Mouse (Mus musculus) mesoderm, embryonic 11.5 days (tissue): ENCODE measurements around the gene Cdc42ep1.

Experiments used
- DNase-seq: peaks from one replicate; pipeline ENCODE4 v3.0.0-alpha.2; 2012; ENCODE audit warnings: low read depth, low spot score

Cdc42ep1 gene

DNA sequence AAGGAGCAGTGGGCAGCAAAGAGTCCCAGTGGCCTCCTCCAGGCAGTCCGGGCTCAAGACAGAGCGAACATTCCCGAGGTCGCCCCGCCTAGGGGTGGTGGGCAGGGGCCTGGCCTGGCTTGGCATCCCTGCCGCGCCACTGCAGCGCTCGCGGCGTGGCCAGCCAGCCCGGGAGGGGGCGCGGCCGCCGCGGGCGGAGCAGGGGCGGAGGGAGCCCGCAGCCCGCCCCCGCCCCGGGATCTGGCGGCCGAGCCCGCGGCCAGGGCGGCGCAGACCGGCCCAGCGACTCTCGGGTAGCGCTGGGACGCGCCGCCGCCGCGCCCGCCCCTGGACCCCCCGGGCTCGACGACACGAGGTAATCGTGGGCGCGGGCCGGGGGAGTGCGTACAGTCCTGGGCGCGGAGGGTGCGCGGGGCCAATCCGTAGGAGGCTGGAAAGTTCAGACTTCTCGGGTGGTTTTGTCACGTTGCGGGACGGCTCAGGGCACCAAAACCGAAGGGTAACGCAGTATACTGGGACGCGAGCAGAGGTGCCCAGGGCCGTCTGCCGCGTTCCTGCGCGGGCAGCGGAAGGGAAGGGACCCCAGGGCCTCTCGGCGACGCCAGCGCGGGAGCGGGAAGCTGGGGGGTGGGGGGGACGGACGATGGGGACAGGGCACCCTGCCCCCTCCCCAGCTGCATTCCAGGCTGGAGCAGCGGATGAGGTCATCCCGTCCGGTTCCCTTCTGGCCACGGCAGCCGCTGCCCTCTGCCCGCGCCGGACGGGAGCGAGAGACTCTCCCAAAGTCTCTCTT lies at the start of gene Cdc42ep1:
Gene Cdc42ep1 (plus strand): TSS at position 254 of the 793 bp plus-strand sequence.
- no peak for DNase-seq

GRCm38 (mm10) chr15:78796196-78797059 lies 46.0 kb upstream of the Cdc42ep1 start:
- peak; percentile 58 for DNase-seq

DNA sequence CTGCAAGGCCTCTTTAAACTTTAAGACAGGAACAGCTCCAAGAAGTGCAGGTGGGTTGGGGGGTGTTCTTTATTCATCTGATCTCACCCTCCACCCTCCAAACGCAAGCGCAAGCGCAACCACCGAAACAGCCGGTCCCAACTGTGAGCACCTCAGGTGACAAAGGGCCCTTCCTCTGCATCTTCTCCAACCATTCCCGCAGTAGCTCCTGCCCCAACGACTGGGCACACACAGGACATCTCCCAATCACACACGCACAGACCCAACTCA lies 45.4 kb upstream of the Cdc42ep1 start:
- DNase-seq: no peak

DNA sequence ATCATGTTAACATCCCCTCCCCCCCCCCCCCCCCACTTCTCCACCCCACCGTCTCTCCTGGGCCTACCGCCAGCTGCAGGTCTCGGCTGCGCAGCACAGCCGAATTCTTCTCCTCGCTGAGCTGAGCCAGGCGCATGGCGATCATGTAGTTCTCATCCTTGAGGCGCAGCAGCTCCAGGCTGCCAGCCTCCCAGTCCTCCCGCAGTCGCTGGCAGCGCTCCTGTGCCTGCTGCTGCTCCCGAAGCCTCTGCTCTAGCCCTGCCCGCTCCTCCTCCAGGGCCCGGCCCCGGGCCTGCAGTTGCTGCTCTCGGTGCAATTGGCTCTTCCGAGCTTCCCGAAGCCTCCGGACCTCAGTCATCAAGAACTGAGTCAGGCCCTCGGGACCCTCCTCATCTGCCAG lies 43.4 kb upstream of the Cdc42ep1 start:
- no peak for DNase-seq

DNA sequence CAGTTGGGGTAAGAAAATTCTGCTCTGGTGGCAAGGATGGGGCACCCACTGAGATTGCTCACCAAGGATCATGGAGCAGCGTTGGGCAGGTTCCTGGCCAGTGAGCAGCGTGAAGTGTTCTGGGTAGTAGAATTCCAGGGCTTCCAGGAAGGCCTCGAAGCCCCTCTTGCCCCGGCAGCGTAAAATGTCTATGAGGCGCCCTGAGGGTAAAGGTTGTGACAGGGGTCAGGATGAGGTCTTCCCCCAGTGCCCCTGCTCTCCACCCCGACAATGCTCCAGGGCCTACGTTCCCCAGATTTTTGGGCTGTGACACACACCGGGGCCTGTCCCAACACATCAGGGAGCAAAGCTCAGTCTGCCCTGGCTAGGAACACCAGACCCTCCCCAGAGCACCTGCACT lies 40.9 kb upstream of the Cdc42ep1 start:
- DNase-seq: no peak

GRCm38 (mm10) chr15:78801971-78802741 lies 40.3 kb upstream of the Cdc42ep1 start:
- no peak for DNase-seq

- peak; percentile 36 for DNase-seq
Observed at GRCm38 (mm10) chr15:78802776-78803391, 39.5 kb upstream of the Cdc42ep1 start, which contains the start of gene Card10. Gene Card10 (minus strand): TSS chr15:78803042.

DNA sequence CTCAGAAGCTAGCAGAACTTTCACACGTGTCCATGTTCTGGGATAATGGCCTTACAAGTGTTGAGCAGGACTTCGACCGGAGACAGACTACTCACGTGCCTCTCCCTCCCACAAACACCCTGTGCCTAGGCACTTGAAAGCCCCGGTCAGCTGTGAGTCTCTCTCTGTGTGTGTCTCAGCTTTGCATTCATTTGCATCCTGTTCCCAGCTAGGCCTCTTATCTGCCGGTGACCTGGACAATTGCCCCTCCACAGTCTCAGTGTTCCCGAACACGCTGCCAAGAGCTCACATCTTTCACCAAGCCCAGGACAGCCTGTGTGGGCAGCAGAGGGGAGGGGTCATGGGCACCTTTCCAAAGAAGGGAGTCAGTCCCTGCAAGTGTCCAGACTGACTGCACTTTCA lies 38.9 kb upstream of the Cdc42ep1 start:
- no peak for DNase-seq

- no peak for DNase-seq
Observed at GRCm38 (mm10) chr15:78804326-78804725, 38.1 kb upstream of the Cdc42ep1 start.

GRCm38 (mm10) chr15:78805351-78805750 lies 37.1 kb upstream of the Cdc42ep1 start:
- DNase-seq: no peak

DNA sequence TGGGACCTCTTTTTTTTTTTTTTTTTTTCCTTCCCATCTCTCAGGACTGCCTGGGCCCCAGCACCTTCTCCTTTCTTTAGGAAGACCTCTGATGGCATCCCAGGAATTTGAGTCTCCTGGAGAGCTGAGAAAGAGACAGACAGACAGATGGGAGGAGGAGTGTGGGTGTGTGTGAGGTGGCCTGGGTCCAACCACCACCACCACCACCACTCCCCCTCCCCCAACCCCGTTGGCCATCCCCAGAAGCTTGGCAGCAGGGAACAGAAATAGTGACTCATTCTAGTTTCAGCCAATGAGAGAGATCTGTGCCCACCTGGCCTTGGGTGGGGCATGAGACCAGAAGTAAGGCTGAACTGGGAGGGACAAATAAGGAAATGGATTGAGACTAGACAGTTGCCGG lies 35.8 kb upstream of the Cdc42ep1 start:
- no peak for DNase-seq

DNA sequence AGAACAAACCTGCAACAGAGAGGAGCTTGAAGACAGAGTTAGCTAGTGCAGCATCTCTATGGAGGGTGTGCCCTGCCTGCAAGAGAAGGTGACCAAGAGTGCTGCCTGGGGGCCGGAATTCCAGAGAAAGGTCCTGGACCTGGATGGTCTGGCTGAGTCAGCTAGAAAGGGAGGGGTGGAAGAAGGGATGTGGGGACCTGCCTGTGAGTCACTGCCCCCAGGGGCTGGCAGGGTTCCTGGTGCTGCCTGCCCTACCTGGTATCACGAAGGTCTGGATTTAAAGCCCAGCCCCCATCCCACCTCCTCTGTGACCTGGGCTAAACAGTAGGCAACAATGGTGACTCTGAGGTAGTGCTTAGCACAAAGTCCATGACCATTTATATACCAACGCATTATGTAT lies 35.3 kb upstream of the Cdc42ep1 start:
- no peak for DNase-seq

- DNase-seq: no peak
Observed at GRCm38 (mm10) chr15:78808980-78809379, 33.4 kb upstream of the Cdc42ep1 start.

DNA sequence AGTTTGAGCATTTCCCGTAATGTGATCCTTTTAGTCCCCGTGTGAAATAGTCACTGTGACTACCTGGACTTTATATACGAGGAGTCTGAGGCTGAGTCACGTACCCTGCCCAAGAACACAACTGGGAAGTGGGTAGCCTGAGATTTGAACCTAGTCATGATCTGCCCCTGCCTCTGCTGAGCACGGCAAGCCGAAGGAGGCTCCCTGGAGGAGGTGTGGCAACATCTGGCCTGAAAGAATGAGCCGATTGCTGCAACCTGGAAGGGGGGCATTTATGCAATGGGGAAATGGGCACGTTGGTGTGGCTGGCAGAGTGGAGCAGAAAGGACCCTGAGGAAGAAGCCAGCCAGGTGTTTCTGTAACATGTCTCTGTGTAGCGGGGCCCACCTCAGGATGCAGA lies 32.7 kb upstream of the Cdc42ep1 start:
- DNase-seq: no peak

GRCm38 (mm10) chr15:78810146-78810545 lies 32.3 kb upstream of the Cdc42ep1 start:
- DNase-seq: no peak

DNA sequence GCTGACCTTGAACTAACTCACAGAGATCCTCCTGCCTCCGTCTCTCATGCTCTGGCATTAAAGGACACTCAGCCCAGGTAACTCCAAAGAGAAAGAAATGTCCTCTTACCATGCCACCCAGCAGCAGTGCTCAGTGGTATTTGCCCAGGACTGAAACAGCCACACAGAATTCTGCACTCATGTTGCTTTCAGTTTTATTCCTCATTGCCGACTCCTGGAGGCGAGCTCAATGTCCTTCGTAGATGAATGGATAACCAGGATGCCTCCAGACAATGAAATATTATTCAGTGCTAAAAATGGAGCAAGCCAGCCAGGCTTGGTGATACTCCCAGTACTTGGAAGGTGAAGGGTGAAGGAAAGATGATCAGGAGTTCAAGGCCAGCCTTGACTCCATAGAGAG lies 28.8 kb upstream of the Cdc42ep1 start:
- no peak for DNase-seq

DNA sequence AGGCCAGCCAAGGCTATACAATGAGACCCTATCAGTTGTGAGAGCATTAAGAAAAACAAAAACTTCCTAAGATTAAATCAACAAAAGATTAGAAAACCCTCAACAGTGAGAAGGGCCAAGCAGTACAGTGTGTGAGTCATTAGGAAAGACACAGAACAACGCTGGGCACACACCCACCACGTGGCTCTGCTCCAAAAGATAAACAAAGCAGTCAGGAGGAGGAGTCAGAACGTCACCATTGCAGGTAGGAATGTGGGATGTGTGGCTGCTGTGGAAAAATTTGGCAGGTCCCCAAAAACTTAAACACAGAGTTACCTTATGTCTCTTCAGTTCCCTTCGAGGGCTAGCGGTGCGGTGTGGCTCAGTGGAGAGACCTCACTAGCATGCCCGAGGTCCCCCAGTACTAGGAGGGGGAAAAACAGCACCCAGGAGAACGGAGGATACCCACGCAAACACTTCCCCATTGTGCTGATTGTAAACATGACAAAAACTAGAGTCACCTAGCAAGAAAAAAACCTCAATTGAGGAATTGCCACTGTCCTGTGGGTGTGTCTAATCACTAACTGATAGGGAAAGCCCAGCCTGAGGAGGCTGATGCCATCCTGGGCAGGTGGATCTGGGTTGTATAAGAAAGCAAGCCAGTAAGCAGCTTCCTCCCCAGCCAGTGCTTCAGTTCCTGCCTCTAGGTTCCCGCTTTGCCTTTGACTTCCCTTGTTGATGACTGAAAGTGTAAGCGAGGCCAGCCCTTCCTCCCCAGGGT lies 26.9 kb upstream of the Cdc42ep1 start:
- no peak for DNase-seq

- no peak for DNase-seq
Observed at GRCm38 (mm10) chr15:78816074-78816391, 26.4 kb upstream of the Cdc42ep1 start.

GRCm38 (mm10) chr15:78826213-78827204 lies 15.9 kb upstream of the Cdc42ep1 start:
- DNase-seq: peak; percentile 84

DNA sequence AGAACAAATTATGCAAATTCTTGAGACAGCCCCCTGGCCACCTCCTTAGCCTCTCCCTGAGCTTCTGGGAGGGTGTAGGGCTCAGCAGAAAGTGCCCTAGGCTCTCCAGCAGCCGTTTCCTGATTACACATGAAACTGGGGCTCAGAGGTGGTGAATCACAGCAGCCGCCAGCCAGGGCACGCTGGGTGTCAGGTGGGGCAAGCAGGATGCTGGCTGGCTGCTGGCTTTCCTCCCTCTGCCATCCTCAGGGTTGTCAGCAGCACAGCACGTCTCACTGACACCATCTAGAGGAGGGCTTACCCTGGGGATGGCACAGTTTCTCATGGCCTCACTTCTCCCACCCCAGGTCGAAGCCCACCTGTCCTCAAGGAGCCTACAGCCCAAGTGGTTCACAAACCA lies 14.1 kb upstream of the Cdc42ep1 start:
- DNase-seq: no peak
